Mouse (Mus musculus): ENCODE measurements at regions not wholly inside any gene's neighbourhood (a gene's known extent, or its start where the extent isn't known, plus 50 kb on each side); places are given as distances from the start of the nearest gene placed in this dataset.

DNA sequence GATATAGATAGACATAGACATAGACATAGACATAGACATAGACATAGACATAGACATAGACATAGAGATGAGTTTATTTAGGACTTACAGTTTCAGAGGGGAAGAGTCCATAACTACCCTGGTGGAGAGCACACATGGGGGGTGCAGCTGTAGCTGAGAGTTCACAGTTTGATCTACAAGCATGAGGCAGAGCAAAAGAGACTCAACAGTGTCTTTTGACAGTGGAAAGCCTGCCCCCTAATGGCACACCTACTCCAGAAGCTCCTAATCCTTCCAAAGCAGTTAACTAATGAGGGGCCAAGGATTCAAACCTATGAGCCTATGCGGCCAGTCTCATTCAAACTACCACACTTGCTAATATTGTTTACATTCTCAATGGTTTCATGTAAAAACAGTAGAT is 487.2 kb upstream of the Pkn2 start:
- Histone ChIP-seq H3K4me1 (ENCODE audit: control insufficient read depth in 2 of 2, insufficient read depth in 2 of 2, low read length in 2 of 2, poor library complexity in 1 of 2) (no peaks in the 10 kb centered on the region), H3K27ac (ENCODE audit: insufficient read depth, low read depth, low read length, poor library complexity, severe bottlenecking) (no peak overlapping the region), H3K4me3 (ENCODE audit: insufficient read depth in 1 of 2, low read depth in 1 of 2, low read length in 2 of 2, poor library complexity in 1 of 2, severe bottlenecking in 1 of 2) (no peak overlapping the region), H3K36me3 (ENCODE audit: control insufficient read depth, insufficient read depth, low read length, poor library complexity, severe bottlenecking) (no peaks in the 10 kb centered on the region), H3K9me3 (ENCODE audit: control insufficient read depth, insufficient read depth, low read depth, low read length) (no peaks in the 10 kb centered on the region), H3K9ac (ENCODE audit: insufficient read depth, low read depth, low read length, poor library complexity, severe bottlenecking) (no peak overlapping the region)
- DNase-seq (ENCODE audit: low read depth, low spot score) = no peak
- no peak for TF ChIP-seq CHD2 (IDR thresholded peaks at IDR 0.05; ENCODE audit: low read depth, low read length)
- TF ChIP-seq ZNF384 (IDR thresholded peaks at IDR 0.05; ENCODE audit: low read depth, low read length) = no peak
- no peak for TF ChIP-seq ZC3H11A (IDR thresholded peaks at IDR 0.05; ENCODE audit: borderline replicate concordance, low read depth, low read length)
- no peak for TF ChIP-seq HCFC1 (IDR thresholded peaks at IDR 0.05; ENCODE audit: borderline replicate concordance, insufficient read depth, low read length)
- TF ChIP-seq MAFK (IDR thresholded peaks at IDR 0.05; ENCODE audit: insufficient read depth, low read depth, low read length) = no peak
- in situ Hi-C loops (cut with MboI; ENCODE audit: low sequenced_read_pairs in 2 of 2, unreplicated experiment in 2 of 2) = no loop called here

DNA sequence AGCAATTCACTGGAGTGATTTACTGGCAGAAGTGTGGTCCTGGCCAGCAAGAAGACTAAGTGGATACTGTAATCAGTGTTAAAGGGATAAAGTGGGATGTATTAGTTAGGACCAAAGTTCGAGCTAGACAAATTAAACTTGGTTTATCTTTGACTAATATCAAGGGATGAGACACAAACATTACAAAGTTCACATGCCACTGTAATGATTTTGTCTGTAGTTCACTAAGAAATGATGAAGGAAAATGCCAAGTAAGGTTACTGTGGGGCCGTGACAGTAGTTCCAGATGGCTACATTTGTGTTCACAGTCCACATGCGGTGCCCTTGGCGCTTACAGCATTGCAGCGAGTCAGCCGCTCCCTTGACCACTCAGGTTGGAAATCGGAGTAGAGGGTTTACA is 458.2 kb upstream of the Pkn2 start:
- in situ Hi-C loops (cut with MboI; ENCODE audit: low sequenced_read_pairs in 2 of 2, unreplicated experiment in 2 of 2) = no loop called here
- Histone ChIP-seq H3K9ac (ENCODE audit: insufficient read depth, low read depth, low read length, poor library complexity, severe bottlenecking) (no peak overlapping the region), H3K4me3 (ENCODE audit: insufficient read depth in 1 of 2, low read depth in 1 of 2, low read length in 2 of 2, poor library complexity in 1 of 2, severe bottlenecking in 1 of 2) (no peak overlapping the region), H3K36me3 (ENCODE audit: control insufficient read depth, insufficient read depth, low read length, poor library complexity, severe bottlenecking) (no peaks in the 10 kb centered on the region), H3K9me3 (ENCODE audit: control insufficient read depth, insufficient read depth, low read depth, low read length) (no peaks in the 10 kb centered on the region), H3K27ac (ENCODE audit: insufficient read depth, low read depth, low read length, poor library complexity, severe bottlenecking) (no peak overlapping the region), H3K4me1 (ENCODE audit: control insufficient read depth in 2 of 2, insufficient read depth in 2 of 2, low read length in 2 of 2, poor library complexity in 1 of 2) (no peaks in the 10 kb centered on the region)
- TF ChIP-seq CHD2 (IDR thresholded peaks at IDR 0.05; ENCODE audit: low read depth, low read length) = no peak
- no peak for TF ChIP-seq ZC3H11A (IDR thresholded peaks at IDR 0.05; ENCODE audit: borderline replicate concordance, low read depth, low read length)
- TF ChIP-seq MAFK (IDR thresholded peaks at IDR 0.05; ENCODE audit: insufficient read depth, low read depth, low read length) = no peak
- no peak for TF ChIP-seq HCFC1 (IDR thresholded peaks at IDR 0.05; ENCODE audit: borderline replicate concordance, insufficient read depth, low read length)
- DNase-seq (ENCODE audit: low read depth, low spot score) = no peak

DNA sequence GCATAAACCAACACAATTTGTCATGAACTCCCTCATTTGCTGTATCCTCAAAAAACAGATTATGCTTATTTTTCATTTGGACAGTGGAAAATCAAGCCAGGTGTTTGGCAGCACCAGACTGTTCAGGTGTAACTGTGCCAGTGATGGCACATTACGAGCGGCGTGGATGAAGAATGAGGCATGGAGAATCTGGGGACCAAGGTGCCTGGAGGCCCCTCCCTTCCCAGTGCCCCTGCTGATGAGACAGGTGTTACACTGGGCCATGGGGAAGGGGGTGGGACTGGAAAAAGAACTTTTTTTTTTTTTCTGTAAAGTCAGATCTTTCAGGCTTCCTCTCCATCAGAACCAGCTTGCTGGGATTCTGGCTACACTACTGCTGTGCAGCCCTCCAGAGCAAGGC is 451.5 kb upstream of the Pkn2 start:
- Histone ChIP-seq H3K9me3 (ENCODE audit: control insufficient read depth, insufficient read depth, low read depth, low read length) (no peaks in the 10 kb centered on the region), H3K36me3 (ENCODE audit: control insufficient read depth, insufficient read depth, low read length, poor library complexity, severe bottlenecking) (no peaks in the 10 kb centered on the region), H3K4me1 (ENCODE audit: control insufficient read depth in 2 of 2, insufficient read depth in 2 of 2, low read length in 2 of 2, poor library complexity in 1 of 2) (no peaks in the 10 kb centered on the region), H3K9ac (ENCODE audit: insufficient read depth, low read depth, low read length, poor library complexity, severe bottlenecking) (no peak overlapping the region), H3K4me3 (ENCODE audit: insufficient read depth in 1 of 2, low read depth in 1 of 2, low read length in 2 of 2, poor library complexity in 1 of 2, severe bottlenecking in 1 of 2) (no peak overlapping the region), H3K27ac (ENCODE audit: insufficient read depth, low read depth, low read length, poor library complexity, severe bottlenecking) (no peak overlapping the region)
- DNase-seq (ENCODE audit: low read depth, low spot score) = no peak
- in situ Hi-C loops (cut with MboI; ENCODE audit: low sequenced_read_pairs in 2 of 2, unreplicated experiment in 2 of 2) = no loop called here
- TF ChIP-seq ZNF384 (IDR thresholded peaks at IDR 0.05; ENCODE audit: low read depth, low read length) = no peak

DNA sequence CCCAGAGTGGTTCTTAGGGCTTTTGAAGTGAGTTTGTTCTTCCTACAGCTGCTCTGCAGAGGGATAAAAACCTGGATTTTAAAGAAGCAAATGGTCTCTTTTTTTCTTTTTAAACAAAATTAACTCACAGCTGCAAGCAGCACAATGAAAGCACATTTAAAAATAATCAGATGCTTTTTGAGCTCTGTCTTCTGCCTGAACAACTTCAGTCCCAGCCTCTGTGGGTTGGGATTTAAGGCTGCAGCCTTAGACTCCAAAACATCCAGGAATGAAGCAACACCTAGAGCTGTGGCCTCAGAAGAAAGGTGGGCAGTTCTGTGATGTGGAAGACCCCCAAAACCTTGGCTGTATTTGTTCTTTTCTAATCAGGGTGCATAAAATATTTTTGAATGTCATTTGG is 446.7 kb upstream of the Pkn2 start:
- Histone ChIP-seq H3K36me3 (ENCODE audit: control insufficient read depth, insufficient read depth, low read length, poor library complexity, severe bottlenecking) (no peaks in the 10 kb centered on the region), H3K9ac (ENCODE audit: insufficient read depth, low read depth, low read length, poor library complexity, severe bottlenecking) (no peak overlapping the region), H3K4me1 (ENCODE audit: control insufficient read depth in 2 of 2, insufficient read depth in 2 of 2, low read length in 2 of 2, poor library complexity in 1 of 2) (no peaks in the 10 kb centered on the region), H3K27ac (ENCODE audit: insufficient read depth, low read depth, low read length, poor library complexity, severe bottlenecking) (no peak overlapping the region), H3K4me3 (ENCODE audit: insufficient read depth in 1 of 2, low read depth in 1 of 2, low read length in 2 of 2, poor library complexity in 1 of 2, severe bottlenecking in 1 of 2) (no peak overlapping the region), H3K9me3 (ENCODE audit: control insufficient read depth, insufficient read depth, low read depth, low read length) (no peaks in the 10 kb centered on the region)
- TF ChIP-seq HCFC1 (IDR thresholded peaks at IDR 0.05; ENCODE audit: borderline replicate concordance, insufficient read depth, low read length) = no peak
- TF ChIP-seq ZNF384 (IDR thresholded peaks at IDR 0.05; ENCODE audit: low read depth, low read length) = no peak
- TF ChIP-seq MAFK (IDR thresholded peaks at IDR 0.05; ENCODE audit: insufficient read depth, low read depth, low read length) = no peak
- no peak for TF ChIP-seq ZC3H11A (IDR thresholded peaks at IDR 0.05; ENCODE audit: borderline replicate concordance, low read depth, low read length)
- no peak for TF ChIP-seq CHD2 (IDR thresholded peaks at IDR 0.05; ENCODE audit: low read depth, low read length)
- in situ Hi-C loops (cut with MboI; ENCODE audit: low sequenced_read_pairs in 2 of 2, unreplicated experiment in 2 of 2) = no loop called here
- no peak for DNase-seq (ENCODE audit: low read depth, low spot score)

DNA sequence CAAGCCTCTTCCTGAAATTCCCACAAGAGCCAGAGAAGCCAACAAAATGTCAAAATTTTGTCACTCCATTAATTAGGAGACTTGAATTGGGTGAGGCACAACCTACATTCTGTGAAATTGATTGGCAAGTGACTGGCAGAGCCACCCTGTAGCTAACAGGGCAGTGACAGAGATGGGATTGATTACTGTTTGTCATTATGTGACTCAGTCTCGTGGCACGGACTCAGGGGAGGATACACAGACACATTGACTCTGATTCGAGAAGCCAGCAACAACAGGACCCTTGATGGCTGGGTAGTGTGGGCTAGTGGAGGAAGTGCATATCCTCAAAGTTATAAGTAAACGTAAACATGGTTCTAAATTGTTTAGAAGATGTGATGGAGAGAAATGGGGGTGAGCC is 445.8 kb upstream of the Pkn2 start:
- in situ Hi-C loops (cut with MboI; ENCODE audit: low sequenced_read_pairs in 2 of 2, unreplicated experiment in 2 of 2) = no loop called here
- Histone ChIP-seq H3K4me3 (ENCODE audit: insufficient read depth in 1 of 2, low read depth in 1 of 2, low read length in 2 of 2, poor library complexity in 1 of 2, severe bottlenecking in 1 of 2) (no peak overlapping the region), H3K9me3 (ENCODE audit: control insufficient read depth, insufficient read depth, low read depth, low read length) (no peaks in the 10 kb centered on the region), H3K36me3 (ENCODE audit: control insufficient read depth, insufficient read depth, low read length, poor library complexity, severe bottlenecking) (no peaks in the 10 kb centered on the region), H3K9ac (ENCODE audit: insufficient read depth, low read depth, low read length, poor library complexity, severe bottlenecking) (no peak overlapping the region), H3K27ac (ENCODE audit: insufficient read depth, low read depth, low read length, poor library complexity, severe bottlenecking) (no peak overlapping the region), H3K4me1 (ENCODE audit: control insufficient read depth in 2 of 2, insufficient read depth in 2 of 2, low read length in 2 of 2, poor library complexity in 1 of 2) (no peaks in the 10 kb centered on the region)
- TF ChIP-seq MAFK (IDR thresholded peaks at IDR 0.05; ENCODE audit: insufficient read depth, low read depth, low read length) (no peak), ZNF384 (IDR thresholded peaks at IDR 0.05; ENCODE audit: low read depth, low read length) (no peak), ZC3H11A (IDR thresholded peaks at IDR 0.05; ENCODE audit: borderline replicate concordance, low read depth, low read length) (no peak), CHD2 (IDR thresholded peaks at IDR 0.05; ENCODE audit: low read depth, low read length) (no peak), HCFC1 (IDR thresholded peaks at IDR 0.05; ENCODE audit: borderline replicate concordance, insufficient read depth, low read length) (no peak)
- DNase-seq (ENCODE audit: low read depth, low spot score) = no peak
